Mouse (Mus musculus) CH12.LX (cell line): ENCODE results near the gene Ift46. TPM values are rescaled to one million over a fixed set of nuclear protein-coding genes. Genes with fewer than 3 reads are reported as not detected.

Experiments used
- DNase-seq: peaks from one replicate; pipeline ENCODE4 v3.0.0-alpha.2; 2013; ENCODE audit errors: extremely low read depth
- H3K27ac ChIP-seq: 2 replicates; pipeline ENCODE4 v1.5.1; 2012; ENCODE audit warnings: low read depth, mild to moderate bottlenecking, control low read depth, moderate library complexity; ENCODE audit not compliant: insufficient read depth
- H3K27me3 ChIP-seq: replicated peaks from 2 replicates; pipeline ENCODE3; 2012; ENCODE audit warnings: inconsistent platforms
- H3K36me3 ChIP-seq, 2 experiments: replicated peaks in 1 of 2; 2 replicates each; pipeline versions ENCODE3 to v1.6.1; 2012; ENCODE audit warnings: inconsistent platforms in 1 of 2, low read length in 1 of 2, mild to moderate bottlenecking in 1 of 2, mixed read lengths in 1 of 2, moderate library complexity in 1 of 2; ENCODE audit not compliant: control insufficient read depth in 1 of 2, insufficient read depth in 1 of 2
- H3K4me1 ChIP-seq, 2 experiments: 2 replicates each; pipeline ENCODE4 v1.6.1; 2012; ENCODE audit warnings: inconsistent platforms in 1 of 2, moderate library complexity in 1 of 2; ENCODE audit not compliant: insufficient read depth in 2 of 2, control insufficient read depth in 1 of 2
- H3K4me2 ChIP-seq: 2 replicates; pipeline ENCODE4 v1.6.1; 2012; ENCODE audit warnings: low read depth, mild to moderate bottlenecking, control low read depth; ENCODE audit not compliant: poor library complexity, insufficient read depth, severe bottlenecking
- H3K4me3 ChIP-seq, 3 experiments: fragments of 150-350 bp in 1 of 3; sonication (generic) in 1 of 3; replicated peaks in 1 of 3; 2 replicates each; pipeline versions ENCODE3 to v1.5.1; 2011 to 2012; ENCODE audit warnings: low read depth in 2 of 3, low read length in 2 of 3, mild to moderate bottlenecking in 2 of 3, moderate library complexity in 2 of 3, control low read depth in 1 of 3, improper control_type of control experiment in 1 of 3, inconsistent platforms in 1 of 3, mixed read lengths in 1 of 3; ENCODE audit not compliant: poor library complexity in 1 of 3
- H3K79me2 ChIP-seq: replicated peaks from 2 replicates; pipeline ENCODE4 v1.6.1; 2012; ENCODE audit warnings: mild to moderate bottlenecking, moderate library complexity; ENCODE audit not compliant: control insufficient read depth, poor library complexity, insufficient read depth, severe bottlenecking; ENCODE audit errors: extremely low read depth
- H3K9ac ChIP-seq: 2 replicates; pipeline ENCODE4 v1.6.1; 2012; ENCODE audit warnings: low read depth, mild to moderate bottlenecking, control low read depth, moderate library complexity; ENCODE audit not compliant: insufficient read depth
- H3K9me3 ChIP-seq: replicated peaks from 2 replicates; pipeline ENCODE3; 2012; ENCODE audit warnings: low read length, inconsistent platforms, mixed read lengths
- CHD2 ChIP-seq: IDR thresholded peaks from 2 replicates; pipeline ENCODE4 v1.6.1; 2011; ENCODE audit warnings: low read length, improper control_type of control experiment
- CTCF ChIP-seq, 2 experiments: IDR thresholded peaks in 1 of 2; conservative IDR thresholded peaks in 1 of 2; 2 replicates each; pipeline ENCODE4 v1.5.1; 2011 to 2012; ENCODE audit warnings: low read depth in 2 of 2, low read length in 2 of 2, improper control_type of control experiment in 1 of 2, inconsistent platforms in 1 of 2, mild to moderate bottlenecking in 1 of 2, moderate library complexity in 1 of 2
- E2F4 ChIP-seq: IDR thresholded peaks from 2 replicates; pipeline ENCODE4 v1.6.1; 2011; ENCODE audit warnings: low read depth, low read length, improper control_type of control experiment; ENCODE audit not compliant: insufficient replicate concordance
- ELF1 ChIP-seq: IDR thresholded peaks from 2 replicates; pipeline ENCODE4 v1.6.1; 2014; ENCODE audit warnings: low read depth, mild to moderate bottlenecking, inconsistent platforms, low read length, improper control_type of control experiment
- HCFC1 ChIP-seq: IDR thresholded peaks from 2 replicates; pipeline ENCODE4 v1.6.1; 2012; ENCODE audit warnings: low read depth, mild to moderate bottlenecking, inconsistent platforms, low read length, improper control_type of control experiment
- JUND ChIP-seq: conservative IDR thresholded peaks from 2 replicates; pipeline ENCODE4 v1.6.1; 2011; ENCODE audit warnings: low read depth, low read length, improper control_type of control experiment
- KAT2A ChIP-seq: IDR thresholded peaks from 2 replicates; pipeline ENCODE4 v1.6.1; 2012; ENCODE audit warnings: low read length, improper control_type of control experiment, inconsistent platforms; ENCODE audit not compliant: insufficient replicate concordance
- MAX ChIP-seq: IDR thresholded peaks from 2 replicates; pipeline ENCODE4 v1.6.1; 2011; ENCODE audit warnings: low read length, improper control_type of control experiment
- MXI1 ChIP-seq: IDR thresholded peaks from 2 replicates; pipeline ENCODE4 v1.6.1; 2011; ENCODE audit warnings: mild to moderate bottlenecking, low read depth, low read length, improper control_type of control experiment
- POLR2A ChIP-seq: IDR thresholded peaks from 2 replicates; pipeline ENCODE4 v1.6.1; 2011; ENCODE audit warnings: low read depth, mild to moderate bottlenecking, improper control_type of control experiment, low read length
- POLR2AphosphoS2 ChIP-seq: IDR thresholded peaks from 2 replicates; pipeline ENCODE4 v1.6.1; 2011; ENCODE audit warnings: low read depth, low read length, improper control_type of control experiment
- USF1 ChIP-seq: IDR thresholded peaks from 2 replicates; pipeline ENCODE4 v1.6.1; 2014; ENCODE audit warnings: low read depth, mild to moderate bottlenecking, inconsistent platforms, low read length, improper control_type of control experiment
- ZKSCAN1 ChIP-seq: IDR thresholded peaks from 2 replicates; pipeline ENCODE4 v1.6.1; 2012; ENCODE audit warnings: low read depth, inconsistent platforms, low read length, improper control_type of control experiment, borderline replicate concordance
- dilution Hi-C: fragments of 300-500 bp; cut with MboI; formaldehyde crosslinking; loops from 2 replicates; pipeline ENCODE4 v1.14.3; 2020; ENCODE audit warnings: low sequenced_read_pairs; ENCODE audit not compliant: extremely low pct_unique_long_range_greater_than_20kb, extremely low pct_ligation_motif_present
- in situ Hi-C: fragments of 300-500 bp; cut with MboI; formaldehyde crosslinking; loops from 3 replicates; pipeline ENCODE4 v1.14.3; 2019; ENCODE audit warnings: low sequenced_read_pairs, low pct_ligation_motif_present, low pct_unique_long_range_greater_than_20kb, mixed read lengths
- polyA plus RNA-seq: library from polyadenylated mRNA; unstranded; fragments of >175 nt; gene quantifications from 2 replicates; pipeline ENCODE4 v1.2.1, GENCODE M21; 2012; ENCODE audit warnings: low read depth; ENCODE audit not compliant: insufficient read length
- total RNA-seq, 2 experiments: library from RNA; depleted of rRNA; stranded (reverse); fragments of 300-350 nt in 1 of 2; fragments of >200 nt in 1 of 2; gene quantifications; 2 replicates each; pipeline ENCODE4 v1.2.3; 2012 to 2014

Gene Ift46
- total and polyA plus RNA-seq, 3 experiments = 49.8 to 80.0 (median 57.7) TPM

DNA sequence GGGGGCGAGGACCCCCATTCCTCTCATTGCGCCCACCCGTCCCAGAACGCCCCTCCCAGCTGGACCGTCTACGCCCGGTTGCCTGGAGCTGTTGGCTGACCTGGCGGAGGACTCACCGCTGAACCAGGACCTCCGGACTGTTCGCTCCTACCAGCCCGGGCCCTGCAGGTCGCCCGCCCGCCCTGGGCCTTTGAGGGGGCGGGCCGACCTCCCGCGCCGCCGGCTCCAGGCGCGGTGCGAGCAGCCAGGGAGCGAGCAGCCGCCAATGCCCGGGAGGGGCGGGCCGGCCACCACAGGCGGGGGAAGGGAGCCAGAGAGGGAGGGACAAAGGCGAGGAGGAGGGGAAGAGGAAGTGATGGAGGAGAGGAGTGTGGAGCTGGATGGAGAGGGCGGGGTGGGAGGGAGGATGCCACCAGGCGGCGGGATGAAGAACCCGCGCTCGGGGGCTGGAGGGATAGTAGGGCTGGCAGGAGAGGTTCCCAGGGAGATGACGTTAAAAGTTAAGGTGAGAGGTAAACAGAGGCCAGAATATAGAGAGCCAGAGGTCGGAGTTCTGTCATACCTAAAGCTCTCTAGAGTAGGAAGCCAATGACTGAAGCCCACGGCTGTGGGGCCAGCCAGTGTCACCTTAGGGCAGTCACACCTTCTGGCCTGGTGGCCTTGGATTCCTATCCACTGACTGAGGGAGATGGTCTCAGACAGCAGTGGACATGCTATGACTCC, 46.4 kb upstream of the Ift46 start (continued):
- TF ChIP-seq CTCF (conservative IDR thresholded peaks at IDR 0.05 in 1 of 2, IDR thresholded peaks at IDR 0.05 in 1 of 2; ENCODE audit: low read depth in 2 of 2, low read length in 2 of 2) (peak in 1 of 2 experiments; percentile 43; a peak in 2 of 4 replicates), ELF1 (peak; percentile 70; the same call in 1 of the 2 replicates), USF1 (no peak), E2F4 (no peak), POLR2A (peak; percentile 11; the same call in 1 of the 2 replicates)

DNA sequence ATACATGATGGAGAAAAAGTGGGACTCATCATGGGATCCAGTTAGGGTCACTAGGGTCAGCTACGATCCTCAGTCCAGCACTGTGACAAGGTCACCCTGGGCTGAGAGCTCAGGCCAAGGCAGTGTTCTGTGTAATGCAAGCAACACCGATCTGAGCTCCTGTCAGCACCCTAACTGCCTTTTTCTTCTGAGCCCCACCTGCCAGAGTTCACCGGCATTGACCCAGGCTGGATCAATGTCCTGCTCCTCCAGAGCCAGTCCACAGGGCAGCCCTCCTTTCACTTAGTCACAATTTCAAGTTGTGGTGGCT, 45.9 kb upstream of the Ift46 start:
- Histone ChIP-seq H3K36me3 (peaks cover 0 to 22% of the 10 kb centered on the region in 2 experiments), H3K9ac (no peak overlapping the region), H3K9me3 (no peaks in the 10 kb centered on the region), H3K4me3 (peak overlapping the region in 1 of 3 experiments; percentile 77), H3K4me2 (0 out of 2 replicates have a peak overlapping the region, but pooled peaks have one; percentile 94), H3K27ac (no peak overlapping the region), H3K79me2 (no peaks in the 10 kb centered on the region), H3K4me1 (peaks cover 17 to 71% of the 10 kb centered on the region in 2 experiments), H3K27me3 (no peaks in the 10 kb centered on the region)
- no peak for DNase-seq
- TF ChIP-seq JUND = no peak
- TF ChIP-seq ZKSCAN1 = no peak
- no peak for TF ChIP-seq MXI1
- no peak for TF ChIP-seq HCFC1
- no peak for TF ChIP-seq POLR2AphosphoS2
- TF ChIP-seq CHD2 = no peak
- TF ChIP-seq MAX = no peak
- dilution Hi-C loops = no loop called here
- in situ Hi-C loops = no loop called here

DNA sequence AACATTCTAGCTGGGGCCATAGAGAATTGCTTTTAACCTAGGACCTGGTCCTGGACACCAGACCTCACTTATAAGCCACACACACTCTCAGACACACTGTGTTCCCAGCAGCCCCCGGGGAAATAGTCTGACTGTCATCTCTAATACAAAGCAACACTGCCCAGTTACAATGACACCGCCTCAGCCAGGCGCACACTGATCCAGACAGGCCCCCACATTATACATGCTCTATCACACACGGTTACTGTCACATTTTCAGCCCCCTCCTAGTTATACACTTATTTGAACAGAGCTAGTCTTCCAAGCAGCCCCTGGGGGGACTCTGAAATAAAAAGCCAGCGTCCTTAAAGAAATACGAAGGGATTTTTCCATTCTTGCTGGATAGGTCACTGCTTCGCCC, 45.1 kb upstream of the Ift46 start:
- TF ChIP-seq KAT2A = no peak
- dilution Hi-C loops = no loop called here
- Histone ChIP-seq H3K9me3 (no peaks in the 10 kb centered on the region), H3K4me1 (peaks cover 17 to 65% of the 10 kb centered on the region in 2 experiments), H3K4me3 (no peak overlapping the region), H3K4me2 (no peak overlapping the region), H3K27ac (no peak overlapping the region), H3K9ac (no peak overlapping the region), H3K79me2 (no peaks in the 10 kb centered on the region), H3K27me3 (no peaks in the 10 kb centered on the region), H3K36me3 (peaks cover 0 to 16% of the 10 kb centered on the region in 2 experiments)
- no peak for DNase-seq
- in situ Hi-C loops = no loop called here
